Mouse (Mus musculus) G1E (cell line): ENCODE results near the gene Hsd17b7. TPM values are rescaled to one million over a fixed set of nuclear protein-coding genes. Genes with fewer than 3 reads are reported as not detected.

Experiments used
- ATAC-seq: 2 replicates; pipeline ENCODE4 v1.8.0; 2016; ENCODE audit warnings: mild to moderate bottlenecking; ENCODE audit not compliant: insufficient number of reproducible peaks, poor library complexity, low FRiP score, severe bottlenecking; ENCODE audit errors: extremely low read depth
- DNase-seq: peaks from one replicate; pipeline ENCODE4 v3.0.0; 2012; ENCODE audit warnings: low spot score
- H3K27me3 ChIP-seq: 2 replicates; pipeline ENCODE4 v1.6.1; 2012; ENCODE audit warnings: mild to moderate bottlenecking, low read length, inconsistent platforms; ENCODE audit not compliant: insufficient read depth
- H3K36me3 ChIP-seq: replicated peaks from 2 replicates; pipeline ENCODE3; 2012; ENCODE audit warnings: mild to moderate bottlenecking, inconsistent platforms
- H3K4me1 ChIP-seq: 2 replicates; pipeline ENCODE4 v1.6.1; 2012; ENCODE audit warnings: low read depth, low read length, inconsistent platforms, mixed read lengths; ENCODE audit not compliant: insufficient read depth
- H3K4me3 ChIP-seq: 2 replicates; pipeline ENCODE4 v1.5.1; 2012; ENCODE audit warnings: low read depth, mild to moderate bottlenecking, inconsistent platforms, low read length, moderate library complexity, mixed read lengths
- H3K9me3 ChIP-seq: replicated peaks from 2 replicates; pipeline ENCODE4 v1.6.1; 2012; ENCODE audit warnings: inconsistent platforms
- CTCF ChIP-seq: IDR thresholded peaks from 2 replicates; pipeline ENCODE4 v1.5.1; 2012; ENCODE audit warnings: low read depth, low read length, inconsistent platforms, mixed read lengths
- GATA1 ChIP-seq: IDR thresholded peaks from 2 replicates; pipeline ENCODE4 v1.6.1; 2012; ENCODE audit warnings: borderline replicate concordance, low read length, inconsistent platforms, mixed read lengths
- GATA2 ChIP-seq: IDR thresholded peaks from 2 replicates; pipeline ENCODE4 v1.6.1; 2012; ENCODE audit warnings: low read depth, low read length, inconsistent platforms, borderline replicate concordance
- POLR2AphosphoS5 ChIP-seq: IDR thresholded peaks from 2 replicates; pipeline ENCODE4 v1.6.1; 2012; ENCODE audit warnings: low read depth, low read length, inconsistent platforms; ENCODE audit not compliant: insufficient replicate concordance
- TAL1 ChIP-seq: conservative IDR thresholded peaks from 2 replicates; pipeline ENCODE4 v1.6.1; 2012; ENCODE audit warnings: low read depth, low read length, inconsistent platforms, mixed read lengths
- polyA plus RNA-seq: library from polyadenylated mRNA; stranded (reverse); fragments of >175 nt; gene quantifications from 2 replicates; pipeline ENCODE4 v1.2.3, GENCODE M21; 2012
- total RNA-seq, 2 experiments: library from RNA; stranded (forward) in 1 of 2; stranded (reverse) in 1 of 2; fragments of 200-1000 nt in 1 of 2; fragments of >200 nt in 1 of 2; fragmentation: Nextera tagmentation in 1 of 2; gene quantifications; 2 replicates each; pipeline ENCODE4 v1.2.3; 2014 to 2017

Gene Hsd17b7
- total RNA-seq (2014; fragmentation: Nextera tagmentation) (9.8 and 10.4 TPM in 2 replicates), total RNA-seq (2017) (14.5 and 18.7 TPM in 2 replicates), polyA plus RNA-seq (0.86 and 3.4 TPM in 2 replicates)

DNA sequence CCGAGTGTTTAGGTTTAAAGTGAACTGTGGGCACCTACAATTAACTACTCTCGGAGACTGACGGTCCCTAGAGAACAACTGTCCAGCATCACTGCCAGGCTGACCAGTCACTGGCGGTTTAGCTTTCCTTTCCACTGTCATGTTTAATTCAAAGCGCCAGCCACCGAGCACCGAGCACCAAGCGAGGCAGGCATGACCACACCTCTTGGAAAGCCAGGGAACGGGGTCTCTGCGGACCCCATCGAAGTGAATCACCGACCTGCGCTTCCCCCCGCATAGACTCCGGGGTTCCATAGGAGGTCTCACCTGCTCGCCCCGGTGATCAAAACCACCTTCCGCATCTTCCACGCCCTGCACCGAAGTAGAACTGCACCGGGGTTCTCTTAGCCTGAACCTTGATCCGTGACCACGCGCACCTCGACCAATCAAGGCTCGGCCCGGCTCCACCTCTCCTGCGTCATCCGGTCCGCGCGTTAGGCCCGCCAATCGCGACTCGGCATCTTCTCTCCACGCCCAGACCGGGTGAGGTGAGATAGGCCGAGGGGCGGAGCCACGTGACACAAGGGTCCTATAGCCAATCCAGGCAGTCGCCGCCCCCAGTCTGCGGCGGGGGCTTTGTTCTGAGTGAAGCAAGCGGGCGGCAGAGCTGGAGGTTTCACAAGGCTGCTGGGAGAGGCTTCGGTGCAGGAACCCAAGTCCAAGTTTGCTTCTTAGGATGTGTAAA, at the start of gene Hsd17b7:
Gene Hsd17b7 (minus strand): TSS at position 450 of the 724 bp plus-strand sequence.
- peak within 1 kb of the TSS; percentile 75 for H3K4me3 ChIP-seq
- no peak for TF ChIP-seq GATA2
- TF ChIP-seq TAL1 = no peak
- no peak for TF ChIP-seq POLR2AphosphoS5
- TF ChIP-seq GATA1 = no peak
- no peak for TF ChIP-seq CTCF
- ATAC-seq (peak; percentile 99), DNase-seq (peak; percentile 96)
- H3K27me3 ChIP-seq = no peaks in the 10 kb centered on the region
- peaks cover 14% of the 10 kb centered on the region for H3K4me1 ChIP-seq
- no peaks in the 10 kb centered on the region for H3K9me3 ChIP-seq
- peaks cover 34% of the 10 kb centered on the region for H3K36me3 ChIP-seq

DNA sequence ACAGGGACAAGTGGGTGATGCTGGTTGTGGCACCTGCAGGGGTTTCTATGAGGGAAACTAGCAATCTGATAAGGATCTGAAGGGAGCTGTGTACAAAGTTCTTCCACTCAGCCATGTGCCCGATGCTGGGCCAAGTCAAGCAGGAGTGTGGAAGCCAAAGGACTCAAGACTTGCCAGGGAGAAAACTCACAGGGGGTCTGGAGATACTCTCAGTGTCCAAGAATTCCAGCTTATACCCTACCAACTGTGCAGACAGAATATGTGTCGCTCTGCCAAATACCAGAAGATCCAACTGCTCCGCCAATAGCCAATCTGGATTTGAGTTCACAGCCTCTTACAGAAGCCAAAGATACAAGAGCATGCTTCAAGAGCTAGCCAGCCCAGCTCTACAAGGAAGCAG, 45.7 kb upstream of the Hsd17b7 start:
- no peaks in the 10 kb centered on the region for H3K36me3 ChIP-seq
- no peak for ATAC-seq
- H3K27me3 ChIP-seq = no peaks in the 10 kb centered on the region
- H3K9me3 ChIP-seq = peaks cover 40% of the 10 kb centered on the region
- DNase-seq = no peak
- no peak overlapping the region for H3K4me3 ChIP-seq
- no peaks in the 10 kb centered on the region for H3K4me1 ChIP-seq
- TF ChIP-seq CTCF (no peak), GATA1 (no peak), TAL1 (no peak), GATA2 (no peak), POLR2AphosphoS5 (no peak)

DNA sequence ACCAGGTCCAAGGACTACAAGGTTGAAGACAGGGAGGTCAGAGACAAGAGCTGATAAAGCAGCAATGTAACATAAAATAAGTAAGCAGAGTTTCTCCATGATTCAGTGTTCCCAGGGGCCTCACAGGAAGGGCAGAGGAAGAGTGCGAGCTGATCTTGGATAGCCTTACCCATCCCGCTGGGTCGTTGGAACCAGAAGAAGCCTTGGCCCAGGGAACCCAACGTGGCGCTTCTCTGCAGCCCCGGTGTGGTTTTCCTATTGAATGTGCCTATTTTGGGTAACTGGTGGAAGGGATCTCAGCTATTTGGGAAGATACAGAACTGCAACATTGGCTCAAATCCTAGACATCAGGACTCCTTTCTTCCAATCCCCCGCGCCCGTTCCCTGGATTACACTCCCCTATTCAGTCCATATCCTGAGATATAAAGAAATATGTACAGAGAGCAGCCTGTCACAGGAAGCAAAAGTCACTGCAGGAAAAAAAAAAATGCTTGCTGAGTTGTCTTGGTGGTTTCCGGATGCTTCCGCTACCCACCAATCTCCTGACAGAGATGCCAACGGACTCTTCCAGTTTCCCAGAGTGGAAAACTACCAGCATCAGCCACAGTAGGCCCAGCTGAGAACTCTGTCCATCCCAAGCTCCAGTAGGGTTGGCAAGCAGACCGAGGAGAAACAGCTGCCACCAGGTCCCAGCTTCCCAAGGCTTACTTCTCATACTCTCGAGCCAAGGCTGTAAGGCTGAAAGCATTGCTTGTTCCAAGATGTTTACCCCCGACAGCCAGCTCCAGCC, 41.9 kb upstream of the Hsd17b7 start:
- no peak for DNase-seq
- Histone ChIP-seq H3K36me3 (no peaks in the 10 kb centered on the region), H3K27me3 (no peaks in the 10 kb centered on the region), H3K4me3 (no peak overlapping the region), H3K9me3 (peaks cover 11% of the 10 kb centered on the region), H3K4me1 (no peaks in the 10 kb centered on the region)
- TF ChIP-seq TAL1 (no peak), GATA1 (no peak), GATA2 (no peak), CTCF (no peak), POLR2AphosphoS5 (no peak)
- no peak for ATAC-seq

- Histone ChIP-seq H3K4me3 (no peak overlapping the region), H3K36me3 (no peaks in the 10 kb centered on the region), H3K9me3 (no peaks in the 10 kb centered on the region), H3K27me3 (no peaks in the 10 kb centered on the region), H3K4me1 (no peaks in the 10 kb centered on the region)
- ATAC-seq (no peak), DNase-seq (no peak)
- TF ChIP-seq GATA1 = no peak
- TF ChIP-seq CTCF = no peak
- TF ChIP-seq GATA2 = no peak
- TF ChIP-seq TAL1 = no peak
- TF ChIP-seq POLR2AphosphoS5 = no peak
These were observed 40.3 kb upstream of the Hsd17b7 start for GRCm38 (mm10) chr1:170009296-170009695.

- no peak overlapping the region for H3K4me3 ChIP-seq
- no peak for ATAC-seq
- H3K4me1 ChIP-seq = no peaks in the 10 kb centered on the region
- H3K9me3 ChIP-seq = no peaks in the 10 kb centered on the region
- DNase-seq = no peak
- no peaks in the 10 kb centered on the region for H3K27me3 ChIP-seq
- TF ChIP-seq TAL1 (no peak), CTCF (no peak), GATA1 (no peak), GATA2 (no peak), POLR2AphosphoS5 (no peak)
- H3K36me3 ChIP-seq = no peaks in the 10 kb centered on the region
These were observed 39.6 kb upstream of the Hsd17b7 start for GRCm38 (mm10) chr1:170008432-170009220.

DNA sequence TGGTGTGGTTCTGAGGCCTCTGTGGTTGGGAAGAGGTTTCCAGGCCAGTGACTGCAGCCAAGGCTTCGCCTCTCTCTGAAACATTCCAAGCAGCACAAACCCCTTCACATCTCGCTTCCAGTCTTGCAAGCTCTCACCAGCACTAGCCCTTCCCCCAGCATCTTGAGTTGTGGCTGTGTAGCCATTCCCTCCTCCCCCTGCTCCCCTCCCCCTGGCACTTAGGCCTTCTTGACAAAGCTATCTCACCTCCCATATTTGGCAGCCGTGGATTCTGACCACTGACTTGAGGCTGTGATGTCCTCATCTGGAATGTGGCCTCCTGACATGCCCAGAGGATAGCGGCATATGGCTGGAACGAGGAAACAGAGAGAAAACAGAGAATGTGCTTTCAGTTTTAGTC, 37.5 kb upstream of the Hsd17b7 start:
- Histone ChIP-seq H3K4me3 (no peak overlapping the region), H3K36me3 (no peaks in the 10 kb centered on the region), H3K9me3 (no peaks in the 10 kb centered on the region), H3K4me1 (no peaks in the 10 kb centered on the region), H3K27me3 (no peaks in the 10 kb centered on the region)
- DNase-seq = no peak
- TF ChIP-seq GATA2 (no peak), TAL1 (no peak), CTCF (no peak)
- no peak for ATAC-seq
